Mouse (Mus musculus) myocyte (in vitro differentiated cells): Measurements from ENCODE around the gene Nkain2.

Experiments used
- CEBPB ChIP-seq: IDR thresholded peaks from 2 replicates; pipeline ENCODE4 v1.6.1; 2011; ENCODE audit warnings: mild to moderate bottlenecking, moderate library complexity; ENCODE audit not compliant: poor library complexity, insufficient read depth, severe bottlenecking
- E2F4 ChIP-seq: IDR thresholded peaks from one replicate; pipeline ENCODE4 v1.6.1; 2011; ENCODE audit warnings: mild to moderate bottlenecking, control low read depth, moderate library complexity; ENCODE audit not compliant: insufficient read depth
- MAX ChIP-seq: IDR thresholded peaks from one replicate; pipeline ENCODE4 v1.6.1; 2011; ENCODE audit warnings: low read depth, mild to moderate bottlenecking, control low read depth
- MYOG ChIP-seq, 3 experiments: IDR thresholded peaks; one replicate each; pipeline ENCODE4 v1.6.1; 2011; ENCODE audit warnings: control low read depth in 2 of 3, low read depth in 2 of 3, mild to moderate bottlenecking in 2 of 3; ENCODE audit not compliant: insufficient read length in 2 of 3, control insufficient read depth in 1 of 3, insufficient read depth in 1 of 3
- POLR2A ChIP-seq: IDR thresholded peaks from one replicate; pipeline ENCODE4 v1.6.1; 2011; ENCODE audit warnings: low read depth, mild to moderate bottlenecking, control low read depth, moderate library complexity; ENCODE audit not compliant: insufficient read length
- POLR2AphosphoS2 ChIP-seq: IDR thresholded peaks from one replicate; pipeline ENCODE4 v1.6.1; 2011; ENCODE audit warnings: low read depth, control low read depth; ENCODE audit not compliant: insufficient read length
- SRF ChIP-seq: IDR thresholded peaks from one replicate; pipeline ENCODE4 v1.6.1; 2011; ENCODE audit warnings: low read depth; ENCODE audit not compliant: control insufficient read depth, insufficient read length
- TCF12 ChIP-seq: IDR thresholded peaks from one replicate; pipeline ENCODE4 v1.6.1; 2011; ENCODE audit warnings: mild to moderate bottlenecking, control low read depth; ENCODE audit not compliant: poor library complexity, insufficient read depth, severe bottlenecking
- USF1 ChIP-seq: IDR thresholded peaks from one replicate; pipeline ENCODE4 v1.6.1; 2011; ENCODE audit warnings: low read depth, mild to moderate bottlenecking, control low read depth, moderate library complexity

DNA sequence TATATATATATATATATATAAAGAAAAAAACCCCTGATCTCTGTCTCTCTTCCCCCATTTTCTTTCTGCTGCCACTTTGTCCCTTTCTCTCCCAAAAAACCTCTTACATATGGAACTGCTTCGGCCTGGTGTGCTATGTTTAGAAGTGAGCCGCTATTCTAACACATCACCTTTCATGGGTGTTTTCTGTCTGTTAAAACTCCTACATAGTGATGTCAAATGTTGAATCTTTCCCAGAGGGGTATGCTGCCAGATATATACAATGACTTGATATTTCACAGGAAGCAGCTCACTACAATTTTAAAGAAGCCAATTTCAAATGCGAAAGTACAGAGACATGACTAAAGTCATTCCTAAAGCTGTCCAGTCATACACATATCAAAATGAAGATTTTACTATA lies 49.6 kb upstream of the Nkain2 start:
- TF ChIP-seq POLR2A (no peak), POLR2AphosphoS2 (no peak), TCF12 (no peak), E2F4 (no peak), SRF (no peak), USF1 (no peak), MAX (no peak), MYOG (IDR thresholded peaks at IDR 0.05; ENCODE audit: control insufficient read depth in 1 of 3, insufficient read depth in 1 of 3, insufficient read length in 2 of 3, low read depth in 2 of 3) (no peak), CEBPB (no peak)
